Mouse (Mus musculus): Measurements from ENCODE around the gene Ptgfrn.
A peak's percentile ranks its signal among the peaks of the same experiment; 100 is the strongest.

Gene Ptgfrn

DNA sequence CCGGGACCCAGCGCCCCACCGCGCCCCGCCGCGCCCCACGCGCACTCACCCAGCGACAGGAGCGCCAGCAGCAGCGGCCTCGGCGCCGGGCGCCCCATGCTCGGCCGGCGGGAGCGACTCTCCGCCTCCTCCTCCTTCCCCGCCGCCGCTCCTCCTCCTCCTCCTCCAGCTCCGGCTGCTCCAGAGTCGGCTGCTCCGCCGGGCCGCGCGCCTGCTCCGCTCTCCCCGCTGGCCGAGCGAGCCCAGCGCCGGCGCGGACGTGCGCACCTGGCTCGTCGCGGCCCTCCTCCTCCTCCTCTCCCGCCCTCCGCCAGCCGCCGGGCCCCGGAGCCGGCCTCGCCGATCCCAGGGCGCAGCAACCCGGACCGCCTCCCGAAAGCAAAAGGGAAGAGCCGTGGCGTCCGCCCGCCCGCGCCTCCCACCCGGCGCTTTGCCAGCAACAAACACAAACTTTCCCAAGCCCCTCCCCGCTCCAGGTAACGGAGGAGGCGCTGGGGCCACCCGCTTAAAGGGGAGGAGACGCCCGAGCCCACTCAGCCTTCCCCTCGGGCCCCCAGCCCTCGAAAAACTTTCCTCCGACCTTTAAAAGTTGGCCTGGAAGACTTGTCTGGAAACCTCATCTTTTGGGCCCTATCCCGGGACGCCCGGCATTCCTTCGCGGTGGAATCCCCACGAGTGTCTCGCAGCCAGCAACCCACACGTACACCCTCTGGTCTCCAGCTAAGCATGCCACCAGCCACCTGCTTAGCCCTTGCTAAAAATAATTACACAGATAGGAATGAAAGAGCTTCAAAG, at the start of gene Ptgfrn:
TSS of gene Ptgfrn (minus strand) at position 236 of the 795 bp plus-strand sequence.
- DNase-seq: peak; percentile 88

DNA sequence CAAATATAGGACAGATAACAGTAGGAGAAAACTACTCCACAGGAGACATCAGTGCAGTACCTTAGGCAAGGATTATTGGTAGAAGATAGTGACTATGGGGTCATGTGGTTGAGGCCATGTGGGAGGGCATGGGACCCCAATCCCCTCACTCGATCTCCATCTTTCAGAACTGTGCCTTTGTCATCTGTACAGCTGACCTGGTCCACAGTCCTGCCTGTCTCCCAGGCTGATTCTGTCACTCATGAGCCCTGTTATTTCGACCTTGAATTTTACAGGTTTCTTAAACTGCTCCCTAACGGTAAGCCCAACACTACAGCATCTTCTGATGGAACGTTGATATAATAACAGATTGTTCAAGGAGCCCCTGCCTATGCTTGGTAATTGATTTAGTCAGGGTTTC, 49.6 kb upstream of the Ptgfrn start:
- no peak for DNase-seq

DNA sequence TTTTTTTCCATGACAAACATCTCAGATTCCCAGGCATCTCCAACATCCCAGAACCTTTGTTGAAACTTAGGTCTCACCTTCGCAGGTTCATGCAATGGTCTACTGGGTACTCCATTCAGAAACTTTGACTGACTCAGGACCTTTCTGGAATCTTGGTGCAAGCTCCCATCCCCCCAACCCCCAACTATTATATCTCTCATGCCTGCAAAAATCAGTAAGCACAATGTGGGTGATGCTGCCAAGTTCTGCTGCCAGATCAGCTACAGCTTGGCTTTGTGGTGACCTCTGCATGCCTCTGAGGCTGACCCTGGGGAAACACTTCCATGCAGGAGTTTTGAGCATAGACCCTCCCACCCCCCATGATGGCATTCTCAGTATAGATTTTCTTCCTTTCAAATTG, 44.0 kb upstream of the Ptgfrn start:
- peak; percentile 38 for DNase-seq

DNA sequence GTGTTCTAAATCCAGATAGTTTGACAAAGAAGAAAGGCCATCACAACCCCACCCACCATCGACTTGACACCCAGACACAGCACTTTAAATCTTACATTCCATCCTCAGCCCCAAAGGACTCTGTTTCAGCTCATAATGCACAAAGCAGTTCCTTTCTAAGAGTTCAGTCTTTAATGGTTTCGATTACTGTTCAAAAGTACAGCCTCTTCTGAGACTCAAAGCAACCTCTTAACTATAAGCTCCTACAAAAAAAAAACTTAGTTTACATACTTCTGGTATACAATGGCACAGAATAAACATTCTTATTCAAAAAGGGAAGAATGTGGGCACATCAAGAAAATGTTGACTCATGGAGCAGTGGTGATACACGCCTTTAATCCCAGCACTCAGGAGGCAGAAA, 43.3 kb upstream of the Ptgfrn start:
- DNase-seq: no peak

DNA sequence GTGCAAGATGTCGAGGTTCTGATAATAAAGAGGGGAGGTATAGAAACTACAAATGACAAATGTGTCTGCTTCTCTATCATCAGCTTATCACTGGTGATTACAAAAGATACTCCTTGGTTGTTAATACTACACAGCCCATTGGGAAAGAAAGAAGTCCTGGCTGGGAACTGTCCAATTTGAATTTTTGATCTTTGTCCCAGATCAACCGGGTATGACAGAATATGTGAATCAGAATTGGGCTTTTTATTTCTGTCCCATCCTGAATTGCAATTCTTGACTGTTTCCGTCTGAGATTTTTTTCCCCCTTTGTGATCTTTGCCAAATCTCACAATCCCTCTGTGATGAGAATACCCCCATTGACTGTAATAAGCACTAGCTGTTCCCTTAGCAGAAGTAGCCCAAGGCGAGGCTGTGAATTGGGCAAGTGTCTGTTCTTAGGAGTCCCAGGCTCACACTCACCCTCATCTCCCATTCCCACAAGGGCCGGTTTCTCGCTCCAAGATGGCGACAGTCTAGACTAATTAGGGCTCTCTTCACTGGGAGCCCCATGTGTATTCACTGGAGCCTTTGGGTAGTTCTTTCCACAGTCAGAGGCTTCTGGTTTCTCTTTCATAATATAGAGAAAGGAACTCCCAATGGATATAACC, 36.2 kb upstream of the Ptgfrn start:
- DNase-seq: no peak

DNA sequence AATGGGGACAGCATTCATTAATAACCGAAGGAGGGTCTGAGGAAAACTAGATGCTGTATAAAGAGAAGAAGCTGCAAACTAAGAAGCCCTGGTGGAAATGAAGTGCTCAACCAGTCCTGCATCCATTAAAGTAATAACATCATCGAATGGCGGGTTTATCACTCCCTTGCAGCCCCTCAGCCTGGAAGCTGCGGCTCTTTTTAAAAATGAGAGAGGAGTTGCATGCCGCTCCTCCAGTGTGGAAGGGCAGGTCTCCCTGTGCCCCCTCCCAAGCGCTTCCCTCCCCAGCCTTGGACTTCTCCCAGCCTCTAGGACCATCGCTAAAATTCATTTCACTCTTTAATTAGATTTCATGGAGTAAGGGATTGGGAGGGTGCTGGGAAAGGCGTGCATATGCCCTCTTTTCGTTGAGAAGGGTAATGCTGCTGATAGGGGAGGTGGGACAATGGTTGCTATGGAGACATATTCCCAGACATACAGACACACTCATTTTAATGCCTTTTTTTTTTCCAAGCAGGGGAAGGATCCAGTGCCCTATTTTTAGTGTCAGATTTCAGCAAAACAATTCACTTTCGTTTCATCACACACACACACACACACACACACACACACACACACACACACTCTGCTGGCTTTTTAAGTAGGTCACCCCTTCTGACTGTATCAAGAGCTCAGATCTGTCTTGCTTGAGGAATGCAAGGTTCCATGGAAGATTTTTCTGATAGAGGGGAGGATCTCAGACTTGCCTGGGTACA, 35.4 kb upstream of the Ptgfrn start:
- DNase-seq: peak; percentile 51

DNA sequence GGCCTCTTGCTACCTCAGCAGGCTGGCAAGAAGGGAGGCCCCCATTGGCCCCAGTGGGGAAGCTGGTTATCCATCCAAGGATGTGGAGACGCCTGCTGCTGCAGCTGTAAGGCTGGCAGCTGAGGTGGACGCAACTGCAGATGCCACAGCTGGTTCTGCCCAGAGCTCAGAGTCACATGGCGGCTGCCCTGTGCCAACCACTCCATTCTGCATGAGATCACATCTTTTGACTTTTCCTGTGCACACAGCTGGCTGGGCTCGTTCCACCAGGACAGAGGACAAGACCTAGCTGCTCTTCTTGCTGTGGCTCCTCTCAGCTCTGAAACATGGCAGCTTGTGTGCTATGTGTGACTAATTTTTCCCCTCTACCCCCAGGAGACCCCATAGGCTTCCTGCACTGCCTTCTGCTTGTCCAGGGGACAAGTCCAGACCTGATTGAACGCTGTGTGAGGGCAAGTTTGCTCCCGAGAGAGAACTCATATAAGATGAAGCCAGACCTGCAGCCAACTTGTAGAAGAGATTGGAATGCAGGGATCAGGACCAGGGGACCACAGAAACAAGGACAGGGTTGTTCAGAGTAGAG, 34.4 kb upstream of the Ptgfrn start:
- DNase-seq: no peak

DNA sequence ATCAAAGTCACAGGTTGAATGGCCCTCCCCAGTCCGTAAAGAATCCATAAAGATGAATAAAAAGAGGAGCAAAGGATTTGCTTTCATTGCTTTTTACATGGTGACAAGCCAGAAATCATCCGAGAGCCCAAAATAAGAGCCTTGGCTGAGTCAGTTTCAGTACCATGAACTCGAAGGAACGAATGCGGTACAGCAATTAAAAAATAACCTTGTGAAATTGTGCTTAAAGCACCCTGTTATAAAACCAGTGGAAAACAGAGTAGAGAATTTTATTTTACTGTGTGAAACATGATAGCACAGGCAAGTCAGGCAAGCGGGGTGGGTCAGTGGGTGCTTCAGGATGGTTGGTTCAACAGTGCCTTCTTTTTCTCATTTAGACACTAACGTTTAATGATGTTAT, 33.4 kb upstream of the Ptgfrn start:
- DNase-seq: no peak

DNA sequence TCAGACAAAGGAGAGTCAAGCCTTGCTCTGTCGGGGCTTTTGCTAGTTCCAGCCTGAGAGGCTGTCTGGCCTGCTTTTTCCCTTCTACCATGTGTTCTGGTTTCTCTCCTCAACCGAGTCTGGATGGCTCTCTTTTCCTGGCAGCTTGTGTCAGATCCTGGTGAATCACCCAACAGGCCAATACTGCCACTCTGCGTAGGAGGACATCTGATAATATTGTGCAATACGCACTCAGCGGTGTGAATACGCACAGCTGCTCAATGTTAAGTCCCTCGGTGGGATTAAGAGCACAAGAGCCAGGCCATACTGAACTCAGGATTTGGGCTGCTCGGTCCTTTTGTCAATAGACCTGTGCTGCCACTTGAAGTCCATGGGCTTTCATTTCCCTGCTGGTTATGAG, 31.8 kb upstream of the Ptgfrn start:
- no peak for DNase-seq

DNA sequence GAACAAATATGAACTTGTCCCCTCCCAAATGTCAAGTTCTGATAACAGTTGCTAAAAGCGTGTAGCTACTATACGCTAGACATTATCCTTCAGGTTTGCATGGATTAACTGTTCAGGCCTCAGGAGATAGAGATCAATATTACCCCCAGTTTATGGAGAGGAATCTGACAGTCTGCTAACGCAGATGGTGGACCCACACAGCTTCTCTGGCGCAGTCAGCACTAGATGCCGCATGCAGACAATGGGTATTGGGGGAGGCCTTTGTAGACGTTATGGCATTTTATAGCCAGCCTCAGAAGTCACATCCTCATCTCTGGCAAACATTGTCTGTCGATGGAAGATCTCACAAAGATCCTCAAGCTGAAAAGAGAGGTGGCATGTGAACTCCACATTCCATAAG, 29.9 kb upstream of the Ptgfrn start:
- DNase-seq: no peak

DNA sequence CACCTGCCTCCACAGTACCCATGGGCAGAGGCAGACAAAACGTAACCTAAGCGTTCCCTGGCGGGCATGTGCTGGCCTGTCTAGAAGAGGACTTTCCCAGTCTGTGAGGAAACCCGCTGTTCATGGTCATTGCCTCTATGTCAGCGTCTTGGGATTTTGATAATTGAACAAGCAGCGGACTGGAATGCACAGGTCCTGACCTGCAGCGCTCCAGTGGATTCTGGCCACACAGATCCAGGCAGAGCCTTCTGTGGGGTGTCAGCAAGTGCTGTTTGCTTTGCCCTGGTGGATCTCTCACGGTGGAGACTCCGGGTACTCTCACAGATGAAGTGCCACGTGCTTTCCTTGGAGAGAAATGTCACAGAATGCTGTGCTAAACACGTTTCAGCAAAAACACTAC, 26.4 kb upstream of the Ptgfrn start:
- DNase-seq: no peak

DNA sequence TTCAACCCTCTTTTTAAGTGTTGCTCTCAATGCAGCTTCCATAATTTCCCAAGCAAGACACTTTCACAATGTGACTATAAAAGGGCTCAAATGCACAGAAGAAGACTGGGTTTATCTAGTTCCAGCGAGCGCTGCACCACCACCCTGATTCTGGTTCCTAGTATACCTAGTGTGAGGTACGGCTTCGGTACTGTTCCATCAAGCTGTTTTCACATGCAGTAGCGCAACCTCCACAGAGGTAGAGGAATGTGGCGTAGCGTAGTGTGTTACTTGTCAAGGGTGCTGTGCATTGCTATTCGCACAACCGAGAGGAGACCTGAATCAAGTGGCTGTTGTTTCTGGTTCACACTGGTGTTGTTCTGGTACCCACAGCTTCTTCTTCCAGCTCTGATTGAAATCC, 24.8 kb upstream of the Ptgfrn start:
- no peak for DNase-seq

DNA sequence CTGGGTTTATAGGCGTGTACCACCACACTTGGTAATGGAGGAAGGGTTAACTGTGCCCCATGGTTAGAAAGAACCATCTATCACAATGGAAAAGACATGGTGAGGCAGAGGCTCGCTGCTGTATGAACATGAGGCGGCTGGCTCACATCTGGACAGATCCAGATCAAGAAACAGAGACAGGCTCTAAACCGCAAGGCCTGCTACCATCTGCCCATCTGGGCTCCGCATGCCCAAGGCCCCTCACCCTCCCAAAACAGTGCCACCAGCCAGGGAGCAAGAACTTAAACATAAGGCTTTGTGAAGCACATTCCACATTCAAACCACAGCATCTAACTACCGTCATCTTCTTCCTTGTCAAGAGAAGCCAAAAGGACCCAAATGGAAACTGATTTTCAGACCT, 22.9 kb upstream of the Ptgfrn start:
- no peak for DNase-seq

DNA sequence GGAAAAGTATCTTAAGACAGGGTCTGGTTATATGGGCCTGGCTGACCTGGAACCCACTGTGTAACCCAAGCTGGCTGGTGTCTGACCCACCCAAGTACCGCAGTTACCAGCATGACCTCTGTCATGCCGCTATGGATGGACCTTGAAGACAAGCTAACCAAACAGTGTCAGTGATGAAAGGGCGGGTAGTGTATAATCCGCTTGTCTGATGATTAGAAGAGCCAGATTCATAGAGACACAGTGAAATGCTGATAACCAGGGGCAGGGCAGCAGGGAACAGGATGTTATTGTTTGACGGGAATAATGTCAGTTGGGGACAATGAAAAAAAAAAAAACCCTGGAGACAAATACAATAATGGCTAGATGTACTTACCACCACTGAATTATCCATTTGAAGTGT, 21.7 kb upstream of the Ptgfrn start:
- DNase-seq: no peak

DNA sequence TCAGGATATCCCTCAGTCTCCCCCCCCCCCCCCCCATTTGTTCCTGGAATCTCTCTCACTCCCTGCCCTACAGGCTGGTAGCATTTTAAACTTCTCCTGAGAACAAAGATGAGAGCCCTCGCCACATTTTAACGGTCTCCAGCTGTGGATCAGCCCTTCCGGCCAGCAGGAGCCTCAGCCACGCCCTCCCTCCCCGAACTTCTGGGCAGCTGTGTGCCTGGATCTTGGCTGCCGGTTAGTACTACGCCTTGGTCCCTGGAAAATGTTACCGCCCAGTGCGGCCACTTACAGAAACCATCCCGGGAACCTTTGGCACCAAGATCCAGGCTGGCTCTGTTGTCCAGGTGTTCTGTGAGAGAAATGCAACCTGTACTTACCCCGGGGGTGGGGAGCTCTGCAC, 20.4 kb upstream of the Ptgfrn start:
- DNase-seq: peak; percentile 88

DNA sequence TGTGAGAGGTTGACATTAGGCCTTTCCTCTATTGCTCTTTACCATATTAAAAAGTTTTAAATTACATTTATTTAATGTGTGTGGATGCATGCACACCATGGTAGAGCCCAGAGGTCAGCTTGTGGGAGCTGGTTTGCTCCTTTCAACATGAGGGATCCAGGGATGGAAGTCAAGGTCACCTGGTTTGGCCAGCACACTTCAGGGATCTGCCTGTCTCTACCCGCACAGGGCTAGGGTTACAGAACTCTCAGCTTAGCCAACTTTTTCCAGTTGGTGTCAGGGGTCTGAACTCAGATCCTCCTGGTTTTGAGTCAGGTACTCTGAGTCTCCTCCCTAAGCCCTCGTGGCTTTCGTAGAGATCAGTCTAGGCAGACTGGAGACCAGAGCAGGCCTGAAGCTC, 19.5 kb upstream of the Ptgfrn start:
- DNase-seq: no peak

DNA sequence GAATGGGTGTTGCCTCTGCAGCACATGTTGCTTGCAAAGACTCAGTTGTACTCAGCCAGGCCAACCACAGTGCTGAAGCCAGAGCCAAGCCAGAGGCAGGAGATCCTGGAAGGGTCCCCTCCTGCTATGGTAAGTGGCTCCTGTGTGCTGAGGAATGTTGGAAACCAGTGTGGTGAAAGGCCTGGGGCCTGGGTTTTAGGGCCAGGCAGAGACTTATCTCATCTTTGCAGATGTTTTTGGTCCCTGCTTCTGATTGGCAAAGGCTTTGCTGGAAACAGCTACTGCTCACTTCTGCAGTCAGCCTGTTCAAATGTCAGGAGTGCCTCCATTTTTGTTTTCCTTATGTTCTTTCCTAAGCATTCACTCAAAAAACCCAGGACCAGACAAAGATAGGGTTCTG, 19.0 kb upstream of the Ptgfrn start:
- DNase-seq: no peak

DNA sequence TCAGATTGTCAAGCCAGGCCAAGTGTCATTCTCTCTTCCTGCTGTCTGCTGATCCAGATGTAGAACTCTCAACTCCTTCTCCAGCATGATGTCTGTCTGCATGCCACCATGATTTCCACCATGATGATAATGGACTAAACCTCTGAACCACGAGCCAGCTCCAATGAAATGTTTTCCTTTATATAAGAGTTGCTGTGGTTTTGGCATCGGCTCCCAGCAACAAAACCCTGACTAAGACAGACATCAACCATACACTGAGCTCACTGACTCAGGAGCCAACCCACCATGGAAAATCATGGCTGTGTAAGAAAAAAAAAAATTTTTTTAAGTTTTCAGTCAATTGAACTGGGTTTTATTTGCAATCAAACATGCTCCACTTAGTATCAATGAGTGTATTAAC, 17.7 kb upstream of the Ptgfrn start:
- DNase-seq: no peak

DNA sequence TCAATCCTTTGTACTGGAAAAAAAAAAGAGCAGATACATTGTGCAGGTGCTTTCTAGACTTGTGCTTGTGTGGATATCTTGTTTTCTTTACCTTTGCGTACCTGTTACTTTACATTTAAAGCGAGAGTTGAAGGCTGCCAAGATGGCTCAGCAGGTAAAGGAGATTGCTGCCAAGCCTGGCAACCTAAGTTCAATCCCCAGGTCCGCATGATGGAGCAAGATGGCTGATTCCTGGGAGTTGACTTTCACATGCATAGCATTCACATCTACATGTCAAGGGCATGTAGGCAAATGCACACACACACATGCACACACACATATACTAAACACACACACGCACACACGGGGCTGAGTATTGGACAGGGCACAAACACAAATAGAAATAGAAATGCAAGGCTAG, 14.6 kb upstream of the Ptgfrn start:
- no peak for DNase-seq

DNA sequence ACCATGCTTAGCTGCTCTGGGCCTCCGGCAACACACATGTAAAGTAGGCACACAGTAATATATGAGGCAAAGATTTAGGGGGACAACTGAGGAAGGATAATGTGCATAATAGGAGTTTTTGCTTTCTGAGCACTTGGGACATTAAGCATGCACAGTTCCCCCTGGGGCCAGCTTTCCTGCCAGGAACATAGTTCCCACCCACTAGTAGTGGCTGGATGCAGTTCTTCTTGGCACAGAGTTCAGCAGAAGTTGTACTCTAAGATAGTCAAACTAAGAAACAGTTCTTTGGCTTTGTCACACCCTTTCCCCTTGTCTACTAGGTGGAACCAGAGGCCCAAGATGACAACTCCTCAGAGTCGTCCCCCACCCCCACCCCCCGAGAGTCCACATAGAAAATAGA, 12.4 kb upstream of the Ptgfrn start:
- DNase-seq: no peak

DNA sequence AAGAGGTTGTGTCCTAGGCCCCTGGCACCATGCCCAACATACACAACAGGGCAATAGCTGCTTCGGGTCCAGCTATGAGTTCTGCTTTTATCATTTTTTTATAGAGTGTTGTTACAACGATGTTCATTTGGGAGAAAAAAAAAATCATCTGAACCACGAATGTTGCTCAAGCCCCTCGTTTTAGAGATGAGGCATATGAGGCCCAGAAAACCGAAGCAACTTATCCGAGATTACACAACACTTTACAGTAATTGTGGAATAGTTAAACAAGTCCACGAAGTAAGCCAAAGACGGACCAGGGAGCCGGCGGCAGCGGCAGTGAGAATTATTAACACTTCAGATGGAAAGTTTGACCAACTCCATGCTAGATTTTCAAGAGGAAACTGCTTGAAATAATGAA, 7.7 kb upstream of the Ptgfrn start:
- DNase-seq: no peak

DNA sequence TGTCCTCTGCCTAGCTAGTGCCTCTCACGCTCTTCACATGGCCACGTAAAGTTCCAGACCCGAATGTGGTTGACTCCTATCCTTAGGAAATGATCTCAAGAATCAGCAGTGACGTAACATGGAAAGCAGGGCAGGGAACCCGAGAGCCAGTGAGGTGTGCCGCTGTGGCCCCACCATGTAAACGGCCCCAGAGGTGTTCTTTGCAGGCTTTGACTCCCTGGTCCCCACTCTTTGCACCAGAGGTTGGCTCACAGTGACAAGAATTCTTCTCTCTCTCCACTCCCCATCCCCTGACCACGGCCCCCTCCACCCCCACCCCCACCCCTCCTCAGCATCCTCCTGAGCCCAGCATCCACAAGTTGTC, 7.3 kb upstream of the Ptgfrn start:
- no peak for DNase-seq

DNA sequence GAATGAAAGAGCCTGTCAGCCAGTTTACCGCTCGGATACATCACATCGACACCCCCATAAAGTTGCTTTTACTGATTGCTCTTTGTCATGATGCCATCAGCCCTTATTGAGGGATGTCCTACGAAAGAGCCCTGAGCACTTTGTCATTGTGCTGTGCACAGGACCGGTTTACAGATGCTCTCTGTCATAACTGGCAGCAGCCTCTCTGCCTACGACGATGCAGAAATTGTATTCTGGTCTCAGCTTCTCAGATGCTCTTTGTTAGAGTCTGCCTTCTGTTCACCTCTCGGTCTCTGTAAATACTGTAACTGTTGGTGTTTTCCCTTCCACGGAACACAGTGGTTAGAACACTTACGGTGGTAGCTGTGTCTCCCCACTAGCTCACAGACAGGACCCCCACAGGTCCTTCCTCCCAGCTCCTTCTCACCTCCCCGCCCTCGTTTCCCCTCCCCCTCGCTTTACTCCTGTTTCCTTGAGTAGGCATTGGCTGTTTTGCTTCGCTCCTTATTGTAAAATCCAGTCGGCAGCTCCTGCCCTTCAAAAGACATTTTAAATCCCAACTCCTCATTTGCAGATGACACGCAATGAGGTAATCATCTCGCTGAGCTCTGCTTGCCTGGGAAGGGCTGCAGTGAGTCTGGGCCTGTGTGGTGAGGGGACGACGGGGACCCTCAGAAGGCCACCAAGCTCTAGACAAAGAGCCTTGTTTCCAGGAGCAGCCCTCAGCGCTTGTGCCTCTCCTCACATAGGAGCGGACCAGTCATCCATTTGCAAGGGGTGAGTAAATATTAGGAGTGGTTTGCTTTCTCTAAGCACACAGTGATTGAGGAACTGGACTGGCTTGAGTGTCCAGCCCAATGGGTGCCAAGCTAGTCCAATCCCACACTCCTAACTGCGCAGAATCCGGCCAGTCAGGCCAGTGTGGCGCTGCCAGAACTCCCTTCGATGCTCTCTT, 6.6 kb upstream of the Ptgfrn start:
- DNase-seq: peak; percentile 56

Data from lung, postnatal 10 days (tissue).